Mouse (Mus musculus) stomach, postnatal 0 days (tissue): ENCODE measurements around the gene Gm9821.

Source experiments
- CTCF ChIP-seq: IDR thresholded peaks from 2 replicates; pipeline ENCODE4 v1.5.1; 2016; ENCODE audit warnings: antibody characterized with exemption, low read depth, mild to moderate bottlenecking, moderate library complexity
- EP300 ChIP-seq: optimal IDR thresholded peaks from 2 replicates; pipeline ENCODE3; 2016; ENCODE audit warnings: antibody characterized with exemption

DNA sequence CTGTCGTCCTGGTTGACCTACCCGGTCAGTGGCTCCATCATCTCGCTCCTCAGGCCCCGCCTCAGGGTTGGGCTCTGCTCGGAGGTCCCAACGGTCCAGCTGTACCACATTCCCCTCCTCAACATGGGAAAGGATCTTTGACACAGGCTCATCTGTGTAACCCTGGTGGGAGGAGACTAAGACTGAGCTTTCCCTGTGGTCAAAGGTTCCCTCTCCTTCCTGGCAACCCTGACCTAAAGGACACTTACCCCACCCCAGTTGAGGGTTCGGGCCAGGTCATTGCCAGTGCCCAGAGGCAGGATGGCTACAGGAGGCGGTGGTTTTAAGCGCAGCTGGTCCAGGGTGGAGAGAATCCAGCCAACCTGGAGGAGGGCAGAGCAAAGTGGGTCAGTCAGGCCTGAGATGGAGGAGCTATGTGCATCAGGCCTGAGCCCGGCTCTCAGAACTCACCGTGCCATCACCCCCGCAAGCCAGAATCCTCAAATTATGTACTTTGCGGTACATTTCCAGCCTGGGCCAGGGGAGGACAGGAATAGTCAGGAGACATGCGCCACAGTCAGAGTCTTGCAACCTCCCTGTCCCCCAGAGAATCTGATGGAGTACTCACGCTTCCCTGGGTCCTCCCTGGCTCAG is 6.1 kb upstream of the Gm9821 start:
- TF ChIP-seq CTCF (no peak), EP300 (no peak)
